Mouse (Mus musculus): Measurements from ENCODE around the gene Rnf8.

Rnf8 gene

DNA sequence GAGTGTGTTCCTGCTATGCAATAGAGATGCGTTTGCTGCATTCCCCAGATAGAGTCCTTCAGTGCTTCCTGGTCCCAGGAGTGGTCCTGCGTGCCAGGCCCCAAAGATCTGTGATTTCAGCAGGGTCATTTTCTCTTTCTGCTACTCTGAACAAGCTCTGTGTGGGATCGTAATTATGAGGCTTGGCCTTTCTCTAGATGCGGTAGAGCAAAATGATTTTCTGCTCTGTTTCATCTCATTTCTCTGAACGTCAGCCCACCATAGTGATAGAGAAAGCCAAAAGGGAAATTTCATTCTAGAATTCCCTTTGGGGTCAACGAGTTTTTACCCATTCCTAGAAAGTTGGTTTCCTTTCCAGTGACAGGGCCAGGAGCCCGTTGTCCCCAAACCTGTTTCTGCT lies 67.7 kb downstream of the Rnf8 start:
- DNase-seq: no peak

DNA sequence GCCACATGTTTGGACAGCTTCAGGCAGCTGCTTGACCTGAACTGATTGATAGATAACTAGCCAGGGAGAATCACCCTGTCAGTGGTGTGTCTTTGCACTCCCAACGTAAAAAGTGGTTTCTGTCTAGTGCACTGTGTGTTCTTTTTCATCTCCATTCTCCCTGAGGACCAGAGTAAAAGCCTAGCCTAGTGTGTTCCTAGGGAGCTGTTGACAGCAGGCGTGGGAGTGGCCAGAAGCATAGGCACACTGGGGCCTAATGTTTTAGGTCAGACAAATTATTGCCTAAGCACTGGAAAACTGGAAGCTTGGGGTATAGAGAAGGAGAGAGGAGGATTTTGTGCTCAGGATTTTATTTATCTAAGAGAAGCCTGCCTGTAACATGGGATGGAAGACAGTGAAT lies 68.5 kb downstream of the Rnf8 start:
- no peak for DNase-seq

DNA sequence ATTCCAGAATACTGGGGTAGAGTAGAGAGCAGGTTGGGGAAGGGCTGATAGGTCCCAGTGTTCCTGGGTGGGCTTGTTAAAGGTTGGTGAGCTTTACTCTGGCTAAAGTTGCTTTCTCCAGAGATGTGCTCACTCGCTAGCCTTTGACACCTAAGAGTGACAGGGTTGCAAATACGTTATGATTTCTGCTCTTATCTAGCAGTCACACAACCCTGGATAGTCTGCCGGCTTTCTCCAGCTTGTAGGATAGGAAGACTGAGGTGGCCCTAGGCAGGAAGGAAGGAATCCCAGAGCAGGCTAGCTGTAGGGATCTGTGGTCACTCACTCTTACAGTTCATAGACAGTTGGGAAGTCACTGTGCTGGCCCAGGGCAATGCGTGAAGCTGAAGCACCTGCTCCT lies 69.7 kb downstream of the Rnf8 start:
- DNase-seq: no peak

DNA sequence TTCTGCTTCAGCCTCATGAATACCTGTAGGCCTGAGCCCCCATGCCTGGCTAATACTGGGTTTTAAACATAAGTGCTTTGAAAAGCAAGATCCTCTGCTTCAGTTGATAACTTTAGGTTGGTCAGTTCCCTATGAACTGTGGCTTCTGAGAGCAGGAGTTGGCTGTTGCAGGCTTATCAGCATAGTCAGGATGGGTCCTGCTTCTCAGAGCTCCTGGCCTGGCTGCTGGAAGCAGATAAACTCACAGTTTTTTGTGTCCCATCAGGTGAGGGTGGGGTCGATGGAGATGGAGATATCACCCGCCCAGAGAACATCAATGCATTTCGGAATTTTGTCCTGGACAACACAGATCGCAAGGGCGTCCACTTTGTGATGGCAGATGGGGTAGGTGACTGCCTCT lies 72.2 kb downstream of the Rnf8 start:
- DNase-seq: no peak

DNA sequence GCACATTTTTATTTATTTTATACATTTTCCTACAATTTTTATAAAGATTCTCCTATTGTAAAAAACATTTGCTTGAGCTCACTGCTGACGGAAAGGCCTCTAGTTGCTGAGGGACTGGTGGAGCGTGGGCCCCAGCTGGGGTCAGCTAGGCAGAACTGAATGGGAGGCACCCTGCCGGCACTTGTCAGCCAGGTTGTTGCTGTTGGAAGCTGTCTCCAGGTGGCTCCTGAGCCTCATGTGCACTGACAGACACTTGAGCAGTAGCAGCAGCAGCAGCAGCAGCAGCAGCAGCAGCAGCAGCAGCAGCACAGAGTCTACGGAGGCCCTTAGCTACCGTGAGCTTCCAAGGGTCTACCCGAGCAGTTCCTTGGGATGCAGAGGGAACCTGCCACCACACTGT lies 72.8 kb downstream of the Rnf8 start:
- no peak for DNase-seq

DNA sequence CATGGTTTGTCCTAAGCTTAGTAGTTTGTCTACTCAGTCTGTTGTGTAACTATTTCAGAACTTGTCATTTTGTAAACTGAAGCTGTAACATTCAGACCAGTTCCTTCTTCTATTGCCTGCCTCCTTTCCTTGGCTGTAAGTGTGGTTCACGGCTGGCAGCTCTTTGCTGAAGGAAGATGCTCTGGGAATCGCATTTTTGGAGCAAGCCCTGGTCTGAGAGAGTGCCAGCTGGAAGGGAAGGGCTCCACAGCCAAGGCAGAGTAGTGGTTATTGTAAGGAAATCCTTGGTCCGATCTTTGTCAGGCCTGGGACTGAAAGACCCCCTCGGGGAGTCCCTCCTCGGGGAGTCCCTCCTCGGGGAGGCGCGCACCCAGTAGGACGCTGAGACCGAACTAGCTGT lies 74.0 kb downstream of the Rnf8 start:
- DNase-seq: no peak

DNA sequence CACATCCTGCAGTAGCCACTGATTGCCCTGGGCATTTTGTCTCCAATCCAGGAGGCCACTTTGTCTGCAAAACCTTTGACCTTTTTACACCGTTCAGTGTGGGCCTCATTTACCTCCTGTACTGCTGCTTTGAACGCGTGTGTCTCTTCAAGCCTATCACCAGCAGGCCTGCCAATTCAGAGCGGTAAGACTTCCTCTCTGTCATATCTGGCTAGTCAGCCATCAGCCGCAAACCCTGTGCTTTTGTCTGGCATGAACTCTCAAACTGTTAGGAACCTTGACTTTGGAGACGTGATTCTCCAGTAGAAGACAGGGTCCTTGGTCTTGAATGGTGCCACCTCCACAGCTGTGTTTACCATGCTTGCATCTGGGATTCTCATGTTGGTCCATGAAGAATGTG lies 75.7 kb downstream of the Rnf8 start:
- no peak for DNase-seq

DNA sequence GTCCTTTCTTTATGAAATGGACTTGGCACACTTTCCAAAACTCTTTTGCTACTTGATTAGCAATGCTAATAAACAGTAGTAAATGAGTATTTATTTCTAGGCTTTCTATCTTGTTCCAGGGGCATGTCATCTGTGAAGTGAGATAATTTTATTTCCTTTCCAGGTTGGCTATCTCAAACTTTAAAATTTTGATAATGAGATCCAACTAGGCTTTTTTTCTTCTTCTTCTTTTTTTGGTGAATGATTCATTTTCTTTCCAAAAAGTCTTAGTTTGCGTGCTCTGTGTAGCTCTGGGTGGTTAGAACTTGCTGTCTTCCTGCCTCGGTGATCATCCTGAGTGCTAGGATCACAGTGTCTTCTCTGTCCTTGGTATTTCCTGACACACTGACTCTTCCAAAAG lies 78.2 kb downstream of the Rnf8 start:
- no peak for DNase-seq

DNA sequence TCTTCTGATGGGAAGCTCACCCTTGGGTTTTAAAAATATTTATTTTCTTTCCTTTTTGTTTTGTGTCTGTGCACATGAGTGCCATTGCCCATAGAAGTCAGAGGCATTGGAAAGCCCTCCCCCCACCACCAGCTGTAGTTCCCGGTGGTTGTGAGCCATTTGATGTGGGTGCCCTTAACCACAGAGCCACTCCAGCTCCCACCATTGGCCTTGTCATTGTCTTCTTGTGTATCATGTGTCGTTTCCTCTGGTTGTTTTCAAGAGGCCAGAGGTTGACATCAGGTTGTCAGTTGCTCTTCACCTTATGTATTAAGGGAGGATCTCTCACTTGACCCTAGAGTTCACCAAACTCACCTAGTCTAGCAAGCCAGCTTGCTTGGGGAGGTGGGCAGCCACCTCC lies 79.0 kb downstream of the Rnf8 start:
- no peak for DNase-seq

DNA sequence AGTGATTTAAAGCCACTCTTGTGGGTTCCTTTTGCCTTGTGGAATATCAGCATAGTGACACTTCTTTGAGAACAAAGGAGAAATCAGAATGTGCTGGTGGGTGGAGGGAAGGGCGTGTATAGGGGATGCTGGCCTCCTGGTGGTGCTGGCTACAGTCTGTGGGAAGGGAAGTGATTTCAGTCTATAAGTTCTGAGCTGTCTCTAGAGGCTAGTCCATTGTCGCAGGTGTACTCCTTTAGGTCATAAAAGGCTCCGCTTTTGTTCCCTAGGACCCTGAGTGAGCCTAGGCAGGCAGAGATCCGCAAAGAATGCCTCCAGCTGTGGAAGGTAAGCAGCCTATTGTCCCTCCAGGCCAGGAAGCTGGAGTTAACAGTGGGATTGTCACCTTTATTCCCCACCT lies 79.9 kb downstream of the Rnf8 start:
- DNase-seq: no peak
